Mouse (Mus musculus) right cerebral cortex, adult 18-20 months (tissue): ENCODE results near the gene Olfr613.
"Not testable (repeated sequence)": the region's sequence is repeated elsewhere in the genome, so short reads cannot be mapped to it uniquely, and the experiment has no call there.

Experiments used
- DNase-seq: peaks from one replicate; pipeline ENCODE4 v3.0.0; 2022; ENCODE audit warnings: mixed read lengths

Gene Olfr613

GRCm38 (mm10) chr7:103547774-103548173 lies at the start of gene Olfr613:
Gene Olfr613 (plus strand): TSS chr7:103548074.
- DNase-seq: no peak

- DNase-seq: no peak
Measured at GRCm38 (mm10) chr7:103512022-103512421, 35.9 kb upstream of the Olfr613 start, which contains the start of gene Olfr610. Gene Olfr610 (minus strand): TSS chr7:103512122.

- not testable (repeated sequence) for DNase-seq
Measured at GRCm38 (mm10) chr7:103520746-103521145, 27.1 kb upstream of the Olfr613 start, which contains the start of gene Olfr611. Gene Olfr611 (minus strand): TSS chr7:103520846.

- DNase-seq: not testable (repeated sequence)
Measured at GRCm38 (mm10) chr7:103542617-103543016, 5.3 kb upstream of the Olfr613 start, which contains the start of gene Olfr612. Gene Olfr612 (minus strand): TSS chr7:103542717.

GRCm38 (mm10) chr7:103555779-103556178 lies 7.9 kb downstream of the Olfr613 start, which contains the start of gene Olfr615:
Gene Olfr615 (plus strand): TSS chr7:103556079.
- no peak for DNase-seq

GRCm38 (mm10) chr7:103569043-103569442 lies 21.2 kb downstream of the Olfr613 start, which contains the start of gene Olfr616:
Gene Olfr616 (minus strand): TSS chr7:103569143.
- DNase-seq: no peak

GRCm38 (mm10) chr7:103572761-103573160 lies 24.9 kb downstream of the Olfr613 start, which contains the start of gene Olfr617:
Gene Olfr617 (plus strand): TSS chr7:103573061.
- DNase-seq: no peak

- DNase-seq: no peak
Measured at GRCm38 (mm10) chr7:103589803-103590202, 41.9 kb downstream of the Olfr613 start, which contains the start of gene Olfr618. Gene Olfr618 (plus strand): TSS chr7:103590103.

- no peak for DNase-seq
Measured at GRCm38 (mm10) chr7:103600275-103600674, 52.4 kb downstream of the Olfr613 start, which contains the start of gene Olfr619. Gene Olfr619 (plus strand): TSS chr7:103600575.
